Mouse (Mus musculus): Measurements from ENCODE around the gene Phf5a.

Phf5a gene

DNA sequence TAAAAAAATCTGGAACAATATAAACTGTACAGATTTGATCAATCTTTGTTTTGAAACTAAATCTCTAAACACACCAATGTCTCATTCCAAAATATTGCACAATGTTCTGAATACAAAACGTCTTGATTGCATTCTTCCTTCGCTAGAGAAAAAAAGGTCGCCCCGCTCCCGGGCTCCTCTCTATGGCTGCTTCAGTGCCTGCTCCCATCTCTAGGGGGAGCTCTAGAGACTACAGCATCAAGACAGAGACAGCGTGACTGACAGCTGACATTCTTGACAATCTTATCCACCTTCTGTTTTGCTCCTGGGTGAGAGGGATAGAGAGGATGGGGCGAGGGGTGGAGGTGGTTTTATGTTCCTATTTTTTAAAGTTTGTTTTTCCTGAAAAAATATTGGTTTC lies 23.4 kb downstream of the Phf5a start:
- DNase-seq (ENCODE audit: low spot score in 2 of 2): no peak

DNA sequence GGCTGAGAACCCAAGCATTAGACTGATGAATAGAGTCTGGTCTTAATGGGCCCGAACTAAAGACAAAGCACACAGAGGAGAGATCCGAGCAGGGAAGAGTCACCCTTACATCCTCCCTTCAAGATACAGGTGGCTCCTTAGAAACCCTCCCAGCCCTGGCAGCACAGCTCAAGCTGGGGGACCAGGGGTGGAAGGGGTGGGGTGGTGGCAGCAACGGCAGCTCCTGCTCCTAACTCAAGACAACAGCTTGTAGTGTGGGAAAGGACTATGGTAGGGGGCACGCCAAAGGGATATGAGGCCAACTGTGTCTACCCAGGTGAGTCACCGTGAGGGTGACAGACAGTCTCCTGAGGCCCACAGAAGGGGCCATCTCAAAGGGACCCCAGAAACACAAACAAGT lies 23.9 kb downstream of the Phf5a start:
- no peak for DNase-seq (ENCODE audit: low spot score in 2 of 2)

- no peak for DNase-seq (ENCODE audit: low spot score in 2 of 2)
These were observed 24.6 kb downstream of the Phf5a start for GRCm38 (mm10) chr15:81847161-81847560.

GRCm38 (mm10) chr15:81846755-81847154 lies 25.0 kb downstream of the Phf5a start:
- no peak for DNase-seq (ENCODE audit: low spot score in 2 of 2)

GRCm38 (mm10) chr15:81845724-81846123 lies 26.0 kb downstream of the Phf5a start:
- no peak for DNase-seq (ENCODE audit: low spot score in 2 of 2)

- DNase-seq (ENCODE audit: low spot score in 2 of 2): no peak
These were observed 26.6 kb downstream of the Phf5a start for GRCm38 (mm10) chr15:81845033-81845625.

- DNase-seq (ENCODE audit: low spot score in 2 of 2): no peak
These were observed 29.4 kb downstream of the Phf5a start for GRCm38 (mm10) chr15:81842275-81842674.

DNA sequence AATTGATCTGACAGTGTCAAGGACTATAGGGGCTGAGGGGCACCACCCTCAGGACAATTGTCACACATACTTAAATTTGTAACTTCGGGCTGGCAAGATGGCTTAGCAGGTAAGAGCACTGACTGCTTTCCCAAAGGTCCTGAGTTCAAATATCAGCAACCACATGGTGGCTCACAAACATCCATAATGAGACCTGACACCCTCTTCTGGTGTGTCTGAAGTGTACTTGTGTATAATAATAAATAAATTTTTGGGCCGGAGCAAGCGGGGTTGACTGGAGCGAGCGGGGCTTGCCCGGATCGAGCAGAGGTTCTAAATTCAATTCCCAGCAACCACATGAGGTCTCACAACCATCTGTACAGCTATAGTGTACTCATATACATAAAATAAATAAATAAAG lies 31.4 kb downstream of the Phf5a start:
- no peak for DNase-seq (ENCODE audit: low spot score in 2 of 2)

GRCm38 (mm10) chr15:81839634-81840033 lies 32.1 kb downstream of the Phf5a start:
- peak; percentile 58 to 77 for DNase-seq (ENCODE audit: low spot score in 2 of 2)

- DNase-seq (ENCODE audit: low spot score in 2 of 2): no peak
These were observed 33.0 kb downstream of the Phf5a start for GRCm38 (mm10) chr15:81838554-81839235.

DNA sequence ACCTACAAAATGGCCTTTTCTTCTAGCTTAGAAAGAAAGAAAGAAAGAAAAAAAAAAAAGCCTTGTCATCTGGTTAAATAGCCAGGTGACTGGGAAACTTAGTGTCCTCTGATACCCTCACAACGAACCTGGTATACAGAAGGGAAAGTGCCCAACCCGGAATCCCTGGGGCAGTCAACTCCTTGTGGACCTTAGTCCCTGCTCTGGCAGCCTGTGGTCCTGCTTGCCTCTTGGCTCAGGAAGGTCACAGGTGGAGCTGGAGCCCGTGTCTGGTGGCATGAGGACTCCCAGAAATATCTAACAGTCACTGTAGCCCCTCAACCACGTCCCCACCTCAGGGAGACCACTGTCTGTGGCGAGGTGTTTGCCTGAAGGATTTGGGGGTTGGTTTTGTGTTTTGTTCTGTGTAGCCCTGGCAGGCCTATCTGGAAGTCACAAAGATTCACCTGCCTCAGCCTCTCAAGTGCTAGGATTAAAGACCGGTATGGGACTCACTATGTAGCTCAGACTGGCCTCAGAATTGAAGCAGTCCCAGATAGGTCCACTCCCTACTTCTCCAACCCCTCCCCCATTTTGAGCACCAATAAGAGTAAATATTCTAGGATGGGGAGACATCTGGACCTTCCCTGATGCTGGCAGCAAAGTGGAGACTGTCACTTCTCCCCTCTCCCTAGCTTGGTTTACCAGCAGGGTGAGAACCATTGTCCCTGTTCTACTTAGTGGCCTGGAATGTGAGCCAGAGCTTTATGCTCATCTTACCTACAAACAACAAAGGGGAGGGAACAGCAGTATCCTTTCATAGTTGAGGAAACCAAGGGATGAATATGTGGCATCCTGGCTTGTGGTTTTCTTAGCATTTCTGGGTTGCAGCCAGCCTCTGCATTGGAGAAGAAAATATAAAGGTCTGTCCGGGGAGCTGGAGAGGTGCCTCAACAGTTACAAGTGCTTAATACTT lies 34.5 kb downstream of the Phf5a start:
- DNase-seq (ENCODE audit: low spot score in 2 of 2): no peak

DNA sequence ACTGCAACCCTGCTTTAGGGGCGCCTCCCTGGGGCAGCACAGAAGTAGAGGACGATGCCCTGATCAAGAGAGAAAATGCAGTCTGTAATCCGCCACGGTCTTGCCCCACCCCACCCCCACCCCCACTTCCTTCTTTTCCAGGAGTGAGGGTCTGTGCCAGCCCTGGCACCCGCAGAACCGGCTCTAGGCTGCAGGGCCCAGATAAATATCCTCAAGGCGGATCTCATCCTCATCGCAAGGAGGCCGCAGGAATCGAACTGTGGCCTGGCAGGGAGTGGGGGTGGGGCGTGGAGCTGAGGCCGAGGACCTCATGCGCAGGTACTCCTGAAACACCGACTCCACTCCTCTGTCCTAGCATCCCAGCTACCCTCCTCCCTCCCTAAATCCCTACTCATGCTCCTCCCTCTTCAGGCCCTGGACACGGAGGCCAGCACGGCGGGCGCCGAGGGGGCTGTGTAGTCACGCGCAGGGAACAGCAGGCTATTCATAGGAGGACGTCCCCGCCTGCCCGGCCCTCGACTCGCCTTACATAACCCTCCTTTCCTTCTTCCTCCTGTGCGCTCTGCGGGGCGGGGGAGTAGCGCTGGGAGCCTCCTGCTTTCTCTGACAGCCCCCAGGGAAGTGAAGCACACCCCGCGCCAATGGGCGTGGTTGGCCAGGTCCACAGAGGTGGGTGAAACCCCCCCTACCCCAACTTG lies 35.4 kb downstream of the Phf5a start:
- peak; percentile 75 to 90 for DNase-seq (ENCODE audit: low spot score in 2 of 2)

GRCm38 (mm10) chr15:81835007-81835880 lies 36.5 kb downstream of the Phf5a start:
- no peak for DNase-seq (ENCODE audit: low spot score in 2 of 2)

DNA sequence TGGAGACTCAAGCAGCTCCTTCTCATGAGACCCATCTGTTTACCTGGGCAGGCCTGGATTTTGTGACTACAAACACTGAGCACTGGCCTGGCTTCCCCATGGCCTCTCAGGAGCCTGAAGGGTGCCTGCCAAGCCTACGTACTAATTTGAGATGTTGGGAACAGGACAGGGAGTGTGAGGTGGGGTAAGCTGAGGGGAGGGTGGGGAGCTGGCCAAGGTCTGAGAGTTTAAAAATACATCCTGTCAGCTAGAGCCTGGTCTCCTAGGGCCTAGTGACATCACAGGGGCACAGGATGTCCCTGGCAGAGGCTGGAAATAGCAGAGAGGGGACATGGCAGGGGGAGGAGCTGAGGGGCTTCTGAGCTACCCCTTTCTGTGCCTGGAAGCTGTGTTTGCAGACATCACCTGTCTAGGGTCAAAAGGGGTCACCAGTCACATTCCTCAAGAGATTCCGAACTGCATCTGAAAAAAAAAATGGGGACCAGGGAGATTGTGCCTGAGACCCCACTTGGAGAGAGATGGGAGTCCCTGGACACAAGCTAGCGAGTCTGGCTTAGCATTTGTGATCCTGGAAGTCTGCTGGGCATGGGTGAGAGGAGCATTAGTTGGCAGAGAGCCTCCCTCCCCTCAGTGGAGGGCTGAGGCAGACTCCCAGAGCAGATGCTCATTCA lies 37.4 kb downstream of the Phf5a start:
- DNase-seq (ENCODE audit: low spot score in 2 of 2): no peak

GRCm38 (mm10) chr15:81833481-81833880 lies 38.2 kb downstream of the Phf5a start:
- no peak for DNase-seq (ENCODE audit: low spot score in 2 of 2)

GRCm38 (mm10) chr15:81832219-81832618 lies 39.5 kb downstream of the Phf5a start:
- no peak for DNase-seq (ENCODE audit: low spot score in 2 of 2)

DNA sequence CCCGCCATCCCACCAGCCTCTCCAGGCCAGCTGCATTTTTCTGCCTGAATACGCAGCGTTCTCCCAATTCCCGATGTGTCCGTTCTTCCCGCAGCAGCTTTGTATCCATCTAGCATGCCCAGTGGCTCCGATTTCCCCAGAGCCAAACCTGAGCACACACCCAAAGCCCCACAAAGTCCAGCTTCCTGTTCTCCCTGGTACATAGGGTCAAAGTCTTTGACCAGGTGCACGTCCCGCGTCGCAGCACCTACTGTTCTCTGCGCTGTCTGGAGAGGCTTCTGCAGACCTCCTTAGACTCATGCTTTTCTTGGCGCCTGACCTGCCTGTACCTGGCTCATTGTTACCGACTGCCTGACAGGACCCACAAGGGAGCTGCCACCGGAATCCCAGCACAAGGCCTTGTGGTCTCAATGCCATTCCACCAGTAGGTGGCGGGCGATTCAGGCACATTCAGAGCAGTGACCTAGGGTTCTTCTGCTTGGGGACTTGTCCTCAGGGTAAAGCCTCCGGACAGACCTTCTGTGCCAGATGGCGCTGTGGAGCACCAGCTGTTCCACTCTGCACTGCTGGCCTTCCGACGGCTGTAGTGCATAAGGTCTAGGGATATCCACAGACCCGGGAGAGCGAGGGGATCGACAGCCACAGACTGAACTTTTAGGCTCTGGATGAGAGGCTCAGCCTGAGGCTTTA lies 40.4 kb downstream of the Phf5a start:
- DNase-seq (ENCODE audit: low spot score in 2 of 2): peak; percentile 71 to 85

DNA sequence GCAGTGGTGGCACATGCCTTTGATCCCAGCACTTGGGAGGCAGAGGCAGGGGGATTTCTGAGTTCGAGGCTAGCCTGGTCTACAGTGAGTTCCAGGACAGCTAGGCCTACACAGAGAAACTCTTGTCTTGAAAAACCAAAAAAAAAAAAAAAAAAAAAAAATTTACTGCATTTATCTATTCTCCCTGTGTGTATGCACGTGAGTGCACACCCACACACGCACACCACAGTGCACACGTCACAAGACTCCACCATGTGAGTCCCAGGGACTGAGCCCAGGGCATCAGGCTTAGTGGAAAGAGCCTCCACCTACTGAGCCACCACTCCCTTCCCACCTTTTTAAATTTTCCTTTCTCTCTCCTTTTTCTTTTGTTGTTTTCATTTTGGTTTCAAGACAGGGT lies 41.2 kb downstream of the Phf5a start:
- DNase-seq (ENCODE audit: low spot score in 2 of 2): no peak

GRCm38 (mm10) chr15:81829208-81829580 lies 42.5 kb downstream of the Phf5a start:
- no peak for DNase-seq (ENCODE audit: low spot score in 2 of 2)
